Mouse (Mus musculus): ENCODE data around the gene Lrp2. TPM values are rescaled to one million over a fixed set of nuclear protein-coding genes. Genes with fewer than 3 reads are reported as not detected.

Lrp2 gene
- polyA plus RNA-seq, 1 experiment, result 0.08 TPM

GRCm38 (mm10) chr2:69415070-69415469, 170.8 kb downstream of the Lrp2 start:
- Histone ChIP-seq H3K4me3 (replicated peaks; ENCODE audit: insufficient read depth, low read depth, low read length) (no peak overlapping the region), H3K4me1 (ENCODE audit: control insufficient read depth, insufficient read depth, low read length) (no peaks in the 10 kb centered on the region), H3K27ac (ENCODE audit: insufficient read depth, low read length) (no peak overlapping the region), H3K27me3 (ENCODE audit: control insufficient read depth, insufficient read depth, low read length) (no peaks in the 10 kb centered on the region)
- 87% methylated on average over 6 of the region's 6 CpGs for WGBS
- TF ChIP-seq POLR2A (IDR thresholded peaks at IDR 0.05; ENCODE audit: borderline replicate concordance, insufficient read depth, low read length) (no peak), CTCF (IDR thresholded peaks at IDR 0.05; ENCODE audit: borderline replicate concordance, insufficient read depth, low read depth, low read length) (no peak)
- no peak for DNase-seq

GRCm38 (mm10) chr2:69414539-69414938, 171.3 kb downstream of the Lrp2 start:
- H3K4me3 ChIP-seq (replicated peaks; ENCODE audit: insufficient read depth, low read depth, low read length), result no peak overlapping the region
- WGBS, result 94% methylated on average over 10 of the region's 10 CpGs
- no peak overlapping the region for H3K27ac ChIP-seq (ENCODE audit: insufficient read depth, low read length)
- H3K4me1 ChIP-seq (ENCODE audit: control insufficient read depth, insufficient read depth, low read length), result no peaks in the 10 kb centered on the region
- DNase-seq, result no peak
- no peaks in the 10 kb centered on the region for H3K27me3 ChIP-seq (ENCODE audit: control insufficient read depth, insufficient read depth, low read length)
- TF ChIP-seq POLR2A (IDR thresholded peaks at IDR 0.05; ENCODE audit: borderline replicate concordance, insufficient read depth, low read length) (no peak), CTCF (IDR thresholded peaks at IDR 0.05; ENCODE audit: borderline replicate concordance, insufficient read depth, low read depth, low read length) (no peak)

- H3K27ac ChIP-seq (ENCODE audit: insufficient read depth, low read length), result no peak overlapping the region
- no peak for DNase-seq
- no peaks in the 10 kb centered on the region for H3K4me1 ChIP-seq (ENCODE audit: control insufficient read depth, insufficient read depth, low read length)
- no peak for TF ChIP-seq CTCF (IDR thresholded peaks at IDR 0.05; ENCODE audit: borderline replicate concordance, insufficient read depth, low read depth, low read length)
- no peak for TF ChIP-seq POLR2A (IDR thresholded peaks at IDR 0.05; ENCODE audit: borderline replicate concordance, insufficient read depth, low read length)
- H3K27me3 ChIP-seq (ENCODE audit: control insufficient read depth, insufficient read depth, low read length), result no peaks in the 10 kb centered on the region
- H3K4me3 ChIP-seq (replicated peaks; ENCODE audit: insufficient read depth, low read depth, low read length), result no peak overlapping the region
- 97% methylated on average over 5 of the region's 5 CpGs for WGBS
These were observed 180.2 kb downstream of the Lrp2 start for GRCm38 (mm10) chr2:69405692-69406091.

GRCm38 (mm10) chr2:69402309-69402708, 183.6 kb downstream of the Lrp2 start:
- TF ChIP-seq CTCF (IDR thresholded peaks at IDR 0.05; ENCODE audit: borderline replicate concordance, insufficient read depth, low read depth, low read length) (no peak), POLR2A (IDR thresholded peaks at IDR 0.05; ENCODE audit: borderline replicate concordance, insufficient read depth, low read length) (no peak)
- 39% methylated on average over 7 of the region's 7 CpGs for WGBS
- Histone ChIP-seq H3K4me1 (ENCODE audit: control insufficient read depth, insufficient read depth, low read length) (no peaks in the 10 kb centered on the region), H3K27me3 (ENCODE audit: control insufficient read depth, insufficient read depth, low read length) (no peaks in the 10 kb centered on the region), H3K27ac (ENCODE audit: insufficient read depth, low read length) (no peak overlapping the region), H3K4me3 (replicated peaks; ENCODE audit: insufficient read depth, low read depth, low read length) (no peak overlapping the region)
- no peak for DNase-seq

GRCm38 (mm10) chr2:69401891-69402290, 184.0 kb downstream of the Lrp2 start:
- WGBS, result 74% methylated on average over 6 of the region's 6 CpGs
- no peak for DNase-seq
- no peak overlapping the region for H3K4me3 ChIP-seq (replicated peaks; ENCODE audit: insufficient read depth, low read depth, low read length)
- H3K4me1 ChIP-seq (ENCODE audit: control insufficient read depth, insufficient read depth, low read length), result no peaks in the 10 kb centered on the region
- no peaks in the 10 kb centered on the region for H3K27me3 ChIP-seq (ENCODE audit: control insufficient read depth, insufficient read depth, low read length)
- TF ChIP-seq POLR2A (IDR thresholded peaks at IDR 0.05; ENCODE audit: borderline replicate concordance, insufficient read depth, low read length) (no peak), CTCF (IDR thresholded peaks at IDR 0.05; ENCODE audit: borderline replicate concordance, insufficient read depth, low read depth, low read length) (no peak)
- H3K27ac ChIP-seq (ENCODE audit: insufficient read depth, low read length), result no peak overlapping the region

GRCm38 (mm10) chr2:69400866-69401604, 184.8 kb downstream of the Lrp2 start:
- no peak for DNase-seq
- Histone ChIP-seq H3K4me3 (replicated peaks; ENCODE audit: insufficient read depth, low read depth, low read length) (no peak overlapping the region), H3K4me1 (ENCODE audit: control insufficient read depth, insufficient read depth, low read length) (no peaks in the 10 kb centered on the region), H3K27ac (ENCODE audit: insufficient read depth, low read length) (no peak overlapping the region), H3K27me3 (ENCODE audit: control insufficient read depth, insufficient read depth, low read length) (no peaks in the 10 kb centered on the region)
- WGBS, result 55% methylated on average over 7 of the region's 7 CpGs
- TF ChIP-seq CTCF (IDR thresholded peaks at IDR 0.05; ENCODE audit: borderline replicate concordance, insufficient read depth, low read depth, low read length) (no peak), POLR2A (IDR thresholded peaks at IDR 0.05; ENCODE audit: borderline replicate concordance, insufficient read depth, low read length) (no peak)

GRCm38 (mm10) chr2:69396760-69397435, 189.0 kb downstream of the Lrp2 start:
- Histone ChIP-seq H3K4me3 (replicated peaks; ENCODE audit: insufficient read depth, low read depth, low read length) (no peak overlapping the region), H3K27me3 (ENCODE audit: control insufficient read depth, insufficient read depth, low read length) (no peaks in the 10 kb centered on the region), H3K27ac (ENCODE audit: insufficient read depth, low read length) (no peak overlapping the region), H3K4me1 (ENCODE audit: control insufficient read depth, insufficient read depth, low read length) (no peaks in the 10 kb centered on the region)
- DNase-seq, result no peak
- no peak for TF ChIP-seq CTCF (IDR thresholded peaks at IDR 0.05; ENCODE audit: borderline replicate concordance, insufficient read depth, low read depth, low read length)
- TF ChIP-seq POLR2A (IDR thresholded peaks at IDR 0.05; ENCODE audit: borderline replicate concordance, insufficient read depth, low read length), result no peak
- WGBS, result 84% methylated on average over 12 of the region's 12 CpGs
